Mouse (Mus musculus) kidney, postnatal 36 days (tissue): Measurements from ENCODE around the gene Zkscan1.
"Not testable (repeated sequence)": the region's sequence is repeated elsewhere in the genome, so short reads cannot be mapped to it uniquely, and the experiment has no call there.

Experiments
- DNase-seq, 2 experiments: peaks; one replicate each; pipeline ENCODE4 v3.0.0; 2021 to 2022; ENCODE audit warnings: mixed read lengths in 2 of 2

Zkscan1 gene

DNA sequence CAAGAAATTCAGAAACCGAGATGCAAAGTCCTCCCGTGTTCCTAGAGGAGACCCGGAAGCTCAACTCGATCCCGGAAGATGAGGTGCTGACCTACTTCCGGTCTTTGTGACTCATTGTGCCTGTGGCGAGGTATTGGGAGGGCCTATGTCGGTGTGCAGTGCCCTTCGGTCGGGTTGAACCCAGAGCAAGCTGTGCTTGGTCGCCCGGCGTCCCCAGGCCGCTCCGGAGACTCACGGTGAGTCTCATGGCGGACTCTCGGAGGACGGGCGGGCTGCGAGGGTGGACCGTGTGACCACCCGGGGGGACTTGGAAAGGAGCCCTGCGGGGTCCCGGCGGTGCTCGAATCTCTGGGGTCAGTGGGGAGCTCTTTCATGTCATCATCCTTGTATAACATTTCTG, at the start of gene Zkscan1:
Gene Zkscan1 (plus strand): TSS at position 89 of the 400 bp plus-strand sequence.
- peak; percentile 86 to 91 for DNase-seq

GRCm38 (mm10) chr5:138052894-138053293, 32.0 kb upstream of the Zkscan1 start, which contains the start of gene Smok3c:
TSS of gene Smok3c (plus strand) at chr5:138053194.
- DNase-seq: not testable (repeated sequence)

GRCm38 (mm10) chr5:138073803-138074202, 11.1 kb upstream of the Zkscan1 start:
- peak in 1 of 2 experiments; percentile 0 for DNase-seq

GRCm38 (mm10) chr5:138075684-138076083, 9.2 kb upstream of the Zkscan1 start:
- peak; percentile 43 to 45 for DNase-seq

GRCm38 (mm10) chr5:138076148-138076547, 8.7 kb upstream of the Zkscan1 start:
- peak in 1 of 2 experiments; percentile 0 for DNase-seq

- DNase-seq: peak in 1 of 2 experiments; percentile 2
Observed at GRCm38 (mm10) chr5:138080456-138080855, 4.4 kb upstream of the Zkscan1 start.

DNA sequence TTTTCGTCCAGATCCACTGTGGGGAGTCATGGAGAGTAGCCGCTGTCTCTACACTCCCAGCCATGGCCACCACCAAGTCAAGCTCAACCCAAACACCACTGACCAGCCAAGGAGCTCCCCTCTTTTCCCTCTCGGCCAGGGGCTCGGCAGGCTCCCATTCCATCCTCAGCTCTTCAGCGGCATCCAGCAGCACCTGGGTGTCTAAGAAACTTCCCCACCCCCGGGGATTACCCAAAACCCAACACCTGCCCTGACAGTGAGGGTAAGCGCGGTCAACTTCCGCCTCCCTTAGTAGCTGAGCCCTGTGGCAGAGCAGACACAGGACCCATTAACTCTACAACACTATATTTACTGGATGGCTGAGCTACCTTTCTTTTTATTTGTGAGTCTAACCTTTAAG, 3.4 kb upstream of the Zkscan1 start:
- peak in 1 of 2 experiments; percentile 3 for DNase-seq

DNA sequence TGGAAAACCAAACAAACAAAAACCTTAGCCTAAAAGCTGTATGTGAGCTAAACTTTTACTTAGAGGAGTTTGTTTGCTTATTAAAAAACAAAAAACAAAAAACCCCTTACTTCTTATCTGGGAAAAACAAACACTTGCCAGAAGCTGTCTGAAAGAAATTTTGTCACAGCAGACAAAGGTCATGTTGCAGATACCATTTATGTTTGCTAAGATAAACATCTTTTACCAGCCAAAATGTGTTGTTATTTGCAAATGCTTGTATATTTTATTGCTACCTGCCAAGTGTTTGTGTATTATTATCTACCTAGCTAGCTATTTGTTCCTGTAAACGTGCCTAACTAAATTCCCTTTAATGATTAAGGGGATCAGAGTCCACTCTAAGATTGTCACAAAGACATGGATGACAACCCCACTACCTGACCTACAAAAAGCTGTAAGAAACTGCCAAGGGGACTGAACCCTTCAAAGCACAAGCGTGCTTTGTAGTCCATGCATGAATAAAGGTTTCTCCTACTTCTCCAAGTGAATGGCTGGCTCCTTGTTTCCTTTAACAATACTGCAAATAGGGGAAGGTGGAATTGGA, 1.5 kb upstream of the Zkscan1 start:
- DNase-seq: no peak

DNA sequence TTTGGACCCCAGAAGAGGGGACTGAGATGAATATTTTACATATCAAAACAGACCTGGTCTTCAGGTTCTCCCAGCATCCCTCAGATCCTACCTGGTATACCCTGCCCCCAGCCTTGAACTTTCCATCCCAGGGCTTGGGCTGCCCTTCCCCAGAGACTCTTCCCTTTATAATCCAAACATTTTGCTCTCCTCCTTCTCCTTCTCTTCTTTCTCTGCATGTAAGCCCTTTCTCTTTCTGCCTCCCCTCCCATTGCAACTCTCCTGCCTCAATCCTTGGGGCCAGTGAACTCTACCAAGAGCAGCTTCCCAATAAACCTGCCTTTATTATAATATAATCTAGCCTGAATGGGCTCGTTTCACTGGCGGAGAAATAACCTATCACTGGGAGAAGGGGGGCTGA, 948 bp upstream of the Zkscan1 start:
- no peak for DNase-seq

- no peak for DNase-seq
Observed at GRCm38 (mm10) chr5:138084507-138084906, 377 bp upstream of the Zkscan1 start.

- peak; percentile 29 to 44 for DNase-seq
Observed at GRCm38 (mm10) chr5:138085421-138085911, 582 bp downstream of the Zkscan1 start.

GRCm38 (mm10) chr5:138086842-138087241, 2.0 kb downstream of the Zkscan1 start:
- DNase-seq: peak in 1 of 2 experiments; percentile 63

- DNase-seq: peak; percentile 48 to 79
Observed at GRCm38 (mm10) chr5:138088366-138088765, 3.5 kb downstream of the Zkscan1 start.

DNA sequence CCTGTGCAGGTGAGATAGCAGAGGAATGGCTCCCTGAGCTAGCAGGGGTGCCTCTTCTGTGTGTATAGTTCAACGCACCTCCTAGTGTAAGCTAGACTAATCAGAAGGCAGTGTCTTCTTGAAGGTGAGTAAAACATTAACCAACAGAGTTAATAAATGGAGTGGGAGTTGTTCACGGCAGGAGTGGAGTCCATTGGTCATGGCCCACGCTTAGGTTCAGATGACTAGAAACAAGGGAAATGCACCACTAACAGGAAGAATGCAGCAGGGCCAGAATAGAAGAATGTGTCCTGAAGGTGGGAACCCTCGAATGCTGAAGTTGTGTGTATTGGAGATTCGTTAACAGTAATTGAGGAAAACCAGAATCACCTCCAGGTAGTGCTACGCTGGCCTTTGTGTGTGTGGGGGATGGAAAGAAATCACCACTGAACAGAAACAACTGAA, 4.2 kb downstream of the Zkscan1 start:
- peak; percentile 71 to 87 for DNase-seq

DNA sequence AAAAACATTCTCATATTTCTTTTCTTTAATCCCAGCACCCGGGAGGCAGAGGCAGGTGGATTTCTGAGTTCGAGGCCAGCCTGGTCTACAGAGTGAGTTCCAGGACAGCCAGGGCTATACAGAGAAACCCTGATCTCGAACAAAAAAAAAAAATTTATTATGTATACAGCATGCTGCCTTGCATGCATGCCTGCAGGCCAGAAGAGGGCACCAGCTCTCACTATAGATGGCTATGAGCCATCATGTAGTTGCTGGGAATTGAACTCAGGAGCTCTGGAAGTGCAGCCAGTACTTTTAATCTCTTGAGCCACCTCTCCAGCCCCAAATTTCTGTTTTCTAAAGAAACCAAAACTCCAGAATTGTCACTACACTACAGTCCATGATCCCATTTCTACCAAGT, 5.4 kb downstream of the Zkscan1 start:
- peak in 1 of 2 experiments; percentile 54 for DNase-seq

DNA sequence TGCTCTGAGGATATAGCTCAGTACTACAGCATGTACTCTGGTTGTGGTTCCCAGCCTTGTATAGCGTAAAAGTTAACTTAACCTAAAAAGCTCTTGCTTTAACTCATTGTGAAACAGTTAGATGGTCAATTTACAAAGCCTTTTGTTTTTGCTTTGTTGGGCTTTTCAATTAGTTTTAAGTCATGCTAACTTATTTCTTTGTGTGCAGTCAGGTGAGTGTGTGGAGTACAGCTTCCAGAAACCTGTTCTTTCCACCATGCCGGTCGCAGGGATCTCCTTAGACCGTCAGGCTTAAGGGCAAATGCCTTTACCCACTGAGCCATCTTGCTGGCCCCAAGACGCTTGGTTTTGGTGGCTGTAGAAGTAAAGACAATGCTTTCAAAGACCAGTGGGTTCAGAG, 5.9 kb downstream of the Zkscan1 start:
- no peak for DNase-seq

DNA sequence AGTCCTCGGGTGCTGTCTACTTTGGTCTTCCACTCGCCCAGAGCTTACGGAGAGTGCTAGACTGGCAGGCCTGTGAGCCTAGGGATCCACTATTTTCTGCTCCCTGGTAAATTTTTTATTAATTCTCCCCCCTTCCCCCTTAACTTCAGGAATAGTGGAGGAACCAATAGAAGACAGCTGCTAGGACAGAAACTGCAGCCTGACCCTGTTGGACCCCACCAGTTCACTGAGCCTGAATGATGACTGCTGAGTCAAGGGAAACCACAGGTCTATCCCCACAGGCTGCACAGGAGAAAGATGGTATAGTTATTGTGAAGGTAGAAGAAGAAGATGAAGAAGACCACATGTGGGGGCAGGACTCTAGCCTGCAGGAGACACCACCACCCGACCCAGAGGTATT, 7.9 kb downstream of the Zkscan1 start:
- DNase-seq: peak; percentile 38 to 61

DNA sequence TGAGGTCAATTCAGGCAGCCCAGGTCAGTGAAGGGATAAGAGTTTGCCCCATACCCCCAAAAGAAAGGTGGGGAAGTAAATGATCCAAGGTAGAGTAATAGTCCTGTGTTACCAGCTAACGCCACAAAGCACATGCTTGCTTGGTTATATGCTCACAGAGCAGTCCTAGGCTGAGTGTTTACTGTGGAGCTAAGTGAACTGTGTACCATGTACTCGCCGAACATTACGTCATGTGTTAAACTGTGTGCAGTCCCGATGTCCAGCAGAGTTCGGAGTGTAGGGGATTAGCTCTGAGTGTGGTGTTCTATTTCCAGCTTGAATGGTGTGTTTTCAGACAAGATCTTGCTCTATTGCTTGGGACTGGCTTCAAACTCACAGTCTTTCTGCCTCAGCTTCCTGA, 9.6 kb downstream of the Zkscan1 start:
- no peak for DNase-seq

- no peak for DNase-seq
Observed at GRCm38 (mm10) chr5:138104976-138105375, 20.1 kb downstream of the Zkscan1 start.

DNA sequence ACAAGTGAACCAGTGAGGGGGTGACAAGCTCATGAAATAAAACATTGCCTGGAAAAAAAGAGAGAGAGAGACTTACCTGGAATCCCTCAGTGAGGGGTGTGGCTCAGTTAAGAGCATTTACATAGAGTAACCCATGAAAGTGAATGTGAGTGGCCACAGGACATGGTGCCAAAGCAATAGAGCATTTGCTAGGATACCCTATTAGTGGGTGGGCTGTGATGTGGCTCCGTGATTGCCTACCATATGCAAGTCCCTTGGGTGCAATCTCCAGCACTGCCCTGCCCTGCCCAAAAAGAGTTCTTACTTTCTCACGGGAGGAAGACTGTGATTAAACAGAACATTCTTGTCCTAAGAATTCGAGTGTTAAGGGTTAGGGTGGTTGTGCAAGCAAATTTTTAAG, 22.2 kb downstream of the Zkscan1 start:
- no peak for DNase-seq

DNA sequence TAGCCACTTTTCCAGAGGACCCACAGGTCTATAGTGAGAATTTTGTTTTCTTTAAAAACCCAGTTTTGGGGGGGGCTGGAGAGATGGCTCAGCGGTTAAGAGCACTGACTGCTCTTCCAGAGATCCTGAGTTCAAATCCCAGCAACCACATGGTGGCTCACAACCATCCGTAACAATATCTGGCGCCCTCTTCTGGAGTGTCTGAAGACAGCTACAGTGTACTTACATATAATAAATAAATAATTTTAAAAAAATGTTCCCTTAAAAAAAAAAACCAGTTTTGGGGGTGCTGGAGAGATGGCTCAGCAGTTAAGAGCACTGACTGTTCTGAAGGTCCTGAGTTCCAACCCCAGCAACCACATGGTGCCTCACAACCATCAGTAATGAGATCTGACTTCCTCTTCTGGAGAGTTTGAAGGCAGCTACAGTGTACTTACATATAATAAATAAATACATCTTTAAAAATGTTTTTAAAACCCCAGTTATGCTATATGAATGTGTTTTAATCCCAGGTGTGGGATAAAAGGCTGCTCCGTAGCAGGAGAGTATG, 25.0 kb downstream of the Zkscan1 start:
- not testable (repeated sequence) for DNase-seq

GRCm38 (mm10) chr5:138116255-138117198, 31.6 kb downstream of the Zkscan1 start, which contains the start of gene Zscan21:
TSS of gene Zscan21 (plus strand) at chr5:138116903.
- peak; percentile 90 to 94 for DNase-seq
